Mouse (Mus musculus) layer of hippocampus, postnatal 25 days (tissue): ENCODE measurements at regions not wholly inside any gene's neighbourhood (a gene's known extent, or its start where the extent isn't known, plus 50 kb on each side); places are given as distances from the start of the nearest gene placed in this dataset.

Experiments used
- DNase-seq, 2 experiments: peaks; one replicate each; pipeline ENCODE4 v3.0.0; 2022; ENCODE audit warnings: mixed read lengths in 2 of 2, low spot score in 1 of 2; ENCODE audit errors: extremely low spot score in 1 of 2

DNA sequence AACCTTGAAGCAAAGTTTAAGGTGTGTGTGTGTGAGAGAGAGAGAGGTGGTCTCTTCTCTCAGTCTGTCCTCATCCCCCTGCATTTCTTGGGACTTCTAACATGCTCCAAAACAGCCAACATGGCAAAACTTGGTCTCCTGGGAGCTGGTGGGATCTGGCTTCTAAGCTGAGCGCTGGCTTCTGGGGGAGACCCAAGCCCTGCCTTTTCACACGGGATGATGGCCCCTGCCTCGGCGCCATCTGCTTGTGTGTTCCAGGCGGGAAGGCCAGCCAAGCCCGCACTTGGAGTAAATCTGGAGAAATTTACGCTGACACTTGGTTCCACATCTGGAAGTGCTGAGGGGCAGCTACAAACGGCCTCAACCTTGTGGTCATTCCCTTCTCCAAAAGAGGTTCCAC lies 155.6 kb downstream of the Chic2 start:
- no peak for DNase-seq

- no peak for DNase-seq
Measured at GRCm38 (mm10) chr5:74885958-74886357, 158.6 kb downstream of the Chic2 start.

GRCm38 (mm10) chr5:74882563-74882962 lies 162.0 kb downstream of the Chic2 start:
- no peak for DNase-seq

- no peak for DNase-seq
Measured at GRCm38 (mm10) chr5:74880669-74881226, 163.8 kb downstream of the Chic2 start.

DNA sequence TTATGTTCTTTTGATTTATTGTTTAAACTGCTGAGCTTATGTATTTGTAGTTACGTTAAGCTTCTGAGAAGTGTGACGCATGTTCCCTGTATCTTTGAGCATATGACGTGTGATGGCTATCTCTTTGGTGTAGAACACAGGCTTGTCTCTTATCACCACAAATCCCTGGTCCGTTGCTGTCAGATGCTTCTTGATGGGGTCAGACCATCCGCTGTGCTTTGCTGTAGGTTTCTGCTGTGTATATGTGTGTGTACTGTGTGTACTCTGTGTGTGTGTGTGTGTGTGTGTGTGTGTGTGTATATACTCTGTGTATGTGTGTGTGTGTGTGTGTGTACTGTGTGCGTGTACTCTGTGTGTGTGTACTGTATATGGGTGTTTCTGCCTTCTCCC lies 164.5 kb downstream of the Chic2 start:
- DNase-seq, result no peak

DNA sequence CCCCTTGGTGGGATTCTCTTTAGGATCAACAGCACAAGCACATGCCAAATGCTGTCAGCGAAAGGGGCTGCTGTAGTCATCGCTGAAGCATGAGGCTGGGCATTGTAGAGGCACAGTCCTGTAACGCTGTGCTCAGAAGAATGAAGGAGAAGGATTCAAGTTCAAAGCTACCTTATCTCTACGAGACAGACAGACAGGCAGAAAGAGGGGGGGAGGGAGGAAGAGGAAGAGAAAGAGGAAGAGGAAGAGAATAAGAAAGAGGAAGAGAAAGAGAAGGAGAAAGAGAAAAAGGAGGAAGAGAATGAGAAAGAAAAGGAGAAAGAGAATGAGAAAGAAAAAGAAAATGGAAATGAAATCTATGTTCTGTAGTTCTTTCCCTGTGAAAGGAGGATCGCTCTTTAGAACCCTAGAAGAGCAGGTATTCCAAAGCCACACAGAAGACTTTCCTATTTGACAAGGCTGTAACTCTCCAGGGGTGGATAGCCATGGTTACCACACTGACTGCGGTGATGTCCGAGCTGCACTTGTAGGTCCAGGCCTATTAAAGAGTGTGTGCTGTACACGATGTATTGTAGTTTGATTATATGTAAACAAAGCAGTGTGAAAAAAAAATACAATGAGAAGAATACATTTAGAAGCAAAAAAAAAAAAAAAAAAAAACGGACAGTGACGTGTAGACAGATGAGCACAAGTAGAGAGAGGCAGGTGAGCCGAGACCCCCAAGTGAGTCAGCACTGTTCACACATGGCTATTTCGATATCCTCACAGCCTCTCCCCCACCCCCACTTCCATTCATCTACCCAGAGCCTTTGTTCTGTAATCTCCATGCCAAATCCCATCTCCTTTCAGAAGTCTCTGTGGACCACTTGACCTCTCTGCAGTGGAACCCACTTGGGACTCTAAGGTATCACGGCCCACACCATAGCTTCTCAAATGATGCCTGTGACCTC lies 165.2 kb downstream of the Chic2 start:
- DNase-seq, result no peak

DNA sequence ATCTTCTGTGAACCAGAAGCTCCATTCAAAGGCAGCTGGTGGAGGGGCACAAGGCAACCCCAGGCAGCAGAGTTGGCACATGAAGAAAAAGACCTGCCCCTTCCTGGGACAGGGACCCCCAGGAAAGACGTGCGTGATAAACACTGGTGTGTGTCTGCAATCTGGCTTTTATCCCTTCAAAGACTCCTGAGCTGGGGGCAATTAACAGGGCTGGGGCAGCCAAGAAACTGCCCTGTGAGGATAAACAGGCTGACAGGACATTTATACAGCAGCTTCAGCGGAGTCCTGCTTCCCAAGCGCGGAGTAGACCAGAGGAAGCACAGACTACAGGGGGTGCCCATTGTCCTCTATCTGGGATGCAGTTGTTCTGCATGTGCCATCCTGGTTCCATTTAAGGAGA lies 167.0 kb downstream of the Chic2 start:
- no peak for DNase-seq

GRCm38 (mm10) chr5:74877185-74877584 lies 167.4 kb downstream of the Chic2 start:
- DNase-seq, result no peak

DNA sequence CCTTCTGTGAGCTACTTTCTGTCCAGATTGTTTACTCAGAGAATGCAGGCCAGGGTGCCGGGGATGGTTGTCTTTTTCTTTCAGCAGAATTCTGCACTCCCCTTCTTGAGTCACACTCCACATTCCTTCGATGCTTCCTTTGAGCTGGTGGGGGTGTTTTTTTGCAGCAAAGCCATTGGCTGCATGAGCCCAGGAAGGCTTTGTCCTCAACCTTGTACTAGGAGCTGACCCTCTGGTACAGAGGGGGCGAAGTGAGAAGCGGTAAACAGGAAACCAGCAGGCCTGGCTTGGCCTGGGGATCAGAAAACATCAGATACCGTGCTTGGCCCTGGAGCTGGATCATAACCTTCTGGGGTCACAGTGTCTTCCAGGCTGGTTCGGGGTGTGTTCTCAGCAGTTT lies 169.9 kb downstream of the Chic2 start:
- no peak for DNase-seq

- no peak for DNase-seq
Measured at GRCm38 (mm10) chr5:74870615-74871014, 167.9 kb upstream of the Lnx1 start.

GRCm38 (mm10) chr5:74867113-74867785 lies 164.5 kb upstream of the Lnx1 start:
- no peak for DNase-seq

DNA sequence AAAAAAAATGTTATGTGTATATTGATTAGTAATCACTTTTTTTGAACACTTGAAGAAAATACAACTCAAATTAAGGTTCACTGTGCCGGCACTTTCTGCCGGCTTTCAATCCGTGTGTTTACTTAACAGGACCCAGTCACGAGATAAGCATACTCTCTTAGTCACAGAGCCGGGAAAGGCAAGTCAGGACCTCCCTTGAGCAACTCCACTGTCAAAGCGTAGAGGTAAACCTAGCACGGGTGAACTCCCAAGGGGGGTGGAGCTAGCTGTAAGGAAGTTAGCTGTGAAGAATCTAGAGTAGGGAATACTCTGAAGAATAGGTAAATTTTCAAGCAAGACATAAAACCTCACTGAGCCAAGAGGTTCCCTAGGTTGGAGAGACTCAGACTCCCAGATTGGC lies 164.0 kb upstream of the Lnx1 start:
- DNase-seq, result no peak

GRCm38 (mm10) chr5:74865446-74865845 lies 162.7 kb upstream of the Lnx1 start:
- no peak for DNase-seq

DNA sequence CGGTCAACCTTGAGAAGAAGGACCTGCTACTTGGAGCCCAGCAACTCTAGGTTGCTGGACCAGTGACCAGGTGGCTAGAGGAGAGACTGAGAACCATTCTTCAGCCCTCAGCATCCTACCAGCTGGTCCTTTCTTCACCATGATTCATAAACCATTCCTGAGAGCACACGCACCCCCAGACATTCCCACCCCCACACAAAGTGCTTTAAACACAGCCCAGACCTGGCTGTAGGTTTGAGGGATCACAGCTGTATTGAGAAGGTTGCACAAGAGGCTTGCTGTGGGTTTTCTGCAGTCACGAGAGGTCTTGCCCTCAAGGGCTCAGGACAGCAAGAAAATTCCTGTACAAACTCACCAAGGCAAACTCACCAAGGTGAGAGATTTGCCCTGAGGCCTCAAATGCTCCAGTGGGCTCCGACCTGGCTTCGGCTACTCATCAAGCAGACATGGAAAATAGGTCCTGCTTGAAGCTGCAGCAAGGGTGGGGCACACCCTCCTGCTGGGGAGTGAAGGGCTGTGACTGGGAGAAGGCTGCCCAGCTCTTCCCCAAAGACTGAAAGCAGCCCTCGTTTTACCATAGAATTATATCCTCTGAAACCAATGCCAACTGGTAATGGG lies 161.9 kb upstream of the Lnx1 start:
- no peak for DNase-seq

DNA sequence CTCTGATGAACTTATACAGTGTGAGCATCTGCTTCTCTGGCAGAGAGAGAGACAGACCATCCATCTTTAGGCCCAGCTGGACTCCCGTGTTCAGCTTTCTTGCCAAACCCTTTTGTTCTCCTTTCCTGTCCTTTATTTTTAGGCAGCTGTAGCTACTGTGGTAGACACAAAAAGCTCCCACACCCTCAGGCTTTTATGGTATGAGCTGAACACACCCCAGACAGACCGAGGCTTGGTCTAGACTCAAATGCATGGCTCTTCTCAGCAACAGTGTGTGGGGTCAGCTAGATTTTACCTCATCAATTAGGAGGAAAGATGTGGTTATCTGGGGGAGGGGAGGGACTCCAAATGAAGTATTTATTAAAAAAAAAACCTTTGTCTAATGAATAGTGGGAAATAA lies 158.6 kb upstream of the Lnx1 start:
- DNase-seq, result no peak

- DNase-seq, result no peak
Measured at GRCm38 (mm10) chr5:74857861-74858260, 155.1 kb upstream of the Lnx1 start.

DNA sequence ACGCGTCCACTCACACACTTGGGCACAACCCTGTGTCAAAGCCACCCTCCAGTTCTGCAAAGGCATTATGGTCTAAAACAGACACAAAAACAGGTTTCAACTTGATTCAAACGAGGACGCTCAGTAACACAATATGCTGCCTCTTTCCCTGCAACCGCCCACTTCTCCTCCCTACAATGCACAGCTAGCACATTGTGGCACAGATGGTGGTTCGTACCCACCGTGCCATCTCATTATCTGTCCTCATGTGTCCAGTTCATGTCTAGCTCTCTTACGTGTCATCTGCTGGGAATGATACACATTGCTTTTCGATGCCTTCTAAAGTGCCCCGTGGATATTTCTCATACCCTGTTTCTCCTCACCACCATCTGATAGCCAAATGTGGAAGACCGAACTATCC lies 154.4 kb upstream of the Lnx1 start:
- peak; percentile 22 to 47 for DNase-seq

DNA sequence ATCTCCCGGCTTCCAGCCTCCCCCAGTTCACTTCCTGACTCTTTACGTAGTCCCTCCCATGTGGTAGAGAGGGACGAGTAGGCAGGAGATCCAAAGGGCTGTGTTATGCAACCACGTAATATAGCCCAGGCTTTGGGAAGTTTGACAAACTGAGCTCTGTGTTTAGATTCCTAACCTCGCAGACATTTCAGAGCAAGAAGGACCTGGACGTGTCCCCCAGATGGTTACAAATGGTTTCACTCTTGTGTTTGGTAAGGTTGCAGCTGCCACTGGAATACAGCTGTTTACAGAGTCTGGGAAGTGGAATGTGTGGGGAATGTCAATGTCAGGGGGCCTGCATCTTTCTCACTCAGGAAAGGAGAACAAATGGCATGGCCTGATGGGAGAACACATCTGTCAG lies 145.1 kb upstream of the Lnx1 start:
- no peak for DNase-seq

DNA sequence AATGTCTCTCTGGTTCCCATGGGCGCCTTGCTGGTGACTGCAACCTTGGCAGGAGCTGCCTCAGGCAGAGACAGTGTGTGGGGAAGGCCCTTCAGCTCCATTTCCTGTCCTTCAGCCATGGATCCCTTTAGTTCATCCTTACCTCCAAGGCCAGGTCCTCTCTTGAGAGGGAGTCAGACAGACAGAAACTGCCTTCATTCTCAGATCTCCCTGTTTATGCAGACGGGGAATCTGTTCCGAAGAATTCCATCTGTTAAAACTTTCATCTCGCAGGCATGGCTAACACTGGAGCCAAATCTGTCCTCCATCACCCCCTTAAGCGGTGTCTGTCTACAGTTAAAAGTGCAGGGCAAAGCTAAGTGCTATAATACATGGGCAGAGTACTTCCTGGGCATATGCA lies 144.0 kb upstream of the Lnx1 start:
- peak; percentile 10 to 26 for DNase-seq

GRCm38 (mm10) chr5:74834401-74834800 lies 131.7 kb upstream of the Lnx1 start:
- no peak for DNase-seq

DNA sequence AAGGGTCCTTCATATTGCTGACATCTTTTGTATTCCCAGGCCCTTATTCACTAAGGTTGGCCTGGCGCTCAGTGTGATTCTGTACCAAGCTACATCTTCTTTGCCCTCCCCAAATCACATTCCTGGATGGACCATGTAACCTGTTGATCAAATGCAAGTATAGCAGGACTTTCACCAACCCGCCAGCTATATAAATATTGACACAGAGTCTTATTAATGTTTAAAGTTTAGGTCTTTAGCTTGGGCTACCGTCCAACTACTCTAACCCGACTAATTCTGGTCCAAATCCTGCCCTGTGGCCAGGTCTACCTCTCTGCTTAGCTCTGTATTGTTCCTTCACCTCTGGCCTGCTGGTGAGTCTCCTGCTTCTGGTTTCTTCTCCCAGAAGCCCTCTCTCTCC lies 131.2 kb upstream of the Lnx1 start:
- no peak for DNase-seq
